Mouse (Mus musculus) left cerebral cortex, adult 8-10 months (tissue): Measurements from ENCODE around the gene Cma2. TPM values are rescaled to one million over a fixed set of nuclear protein-coding genes. Genes with fewer than 3 reads are reported as not detected.

Experiments used
- total RNA-seq, 4 experiments: library from RNA; stranded (reverse); gene quantifications; 2 replicates each; pipeline ENCODE4 v1.2.4; 2022

The Cma2 gene
- total RNA-seq, 4 experiments from 2014 or later = not detected

Other genes with a start within 250 kb of the Cma2 start
- gene Tgm1, start 237.1 kb upstream of the Cma2 start, total RNA-seq = 1 to 10 TPM in 2 of 4 experiments, not detected in 2; 1.1 to 1.4 TPM
- 10 to 100 TPM; 52.2 to 54.7 (median 54.0) TPM for gene Rabggta, start 228.7 kb upstream of the Cma2 start, total RNA-seq
- gene Dhrs1, start 205.3 kb upstream of the Cma2 start, total RNA-seq = 100 to 1,000 TPM in 2 of 4 experiments, 10 to 100 TPM in 2; 86.1 to 119 (median 97.8) TPM
- gene Nop9, start 205.3 kb upstream of the Cma2 start, total RNA-seq = 10 to 100 TPM in 3 of 4 experiments, 1 to 10 TPM in 1; 9.7 to 11.8 (median 11.0) TPM
- gene Cideb, start 192.5 kb upstream of the Cma2 start, total RNA-seq = 1 to 10 TPM; 1.5 to 3.1 (median 2.4) TPM
- gene Ltb4r2, start 189.6 kb upstream of the Cma2 start, total RNA-seq = under 1 TPM; 0.21 to 0.28 (median 0.25) TPM
- under 1 TPM in 3 of 4 experiments, not detected in 1; 0.26 to 0.65 (median 0.53) TPM for gene Ltb4r1, start 185.0 kb upstream of the Cma2 start, total RNA-seq
- 1 to 10 TPM; 3.3 to 6.2 (median 4.7) TPM for gene Adcy4, start 166.9 kb upstream of the Cma2 start, total RNA-seq
- gene Ripk3, start 162.1 kb upstream of the Cma2 start, total RNA-seq = under 1 TPM in 2 of 4 experiments, not detected in 2; 0.73 to 0.98 TPM
- gene Nfatc4, start 127.8 kb upstream of the Cma2 start, total RNA-seq = 1 to 10 TPM; 1.0 to 2.7 (median 2.1) TPM
- 10 to 100 TPM in 2 of 4 experiments, 1 to 10 TPM in 2; 7.3 to 13.3 (median 11.3) TPM for gene Nynrin, start 97.0 kb upstream of the Cma2 start, total RNA-seq
- under 1 TPM; 0.09 to 0.52 (median 0.23) TPM for gene Cbln3, start 66.6 kb upstream of the Cma2 start, total RNA-seq
- 10 to 100 TPM; 12.7 to 15.8 (median 13.0) TPM for gene Khnyn, start 66.0 kb upstream of the Cma2 start, total RNA-seq
- 100 to 1,000 TPM; 101 to 123 (median 111) TPM for gene Sdr39u1, start 50.7 kb upstream of the Cma2 start, total RNA-seq
- gene Cma1, start 6.3 kb upstream of the Cma2 start, total RNA-seq = not detected
- gene Mcpt1, start 67.0 kb downstream of the Cma2 start, total RNA-seq = not detected
- gene Mcpt9, start 79.5 kb downstream of the Cma2 start, total RNA-seq = not detected
- not detected for gene Mcpt2, start 91.1 kb downstream of the Cma2 start, total RNA-seq
- gene Mcpt4, start 111.3 kb downstream of the Cma2 start, total RNA-seq = not detected
- gene Mcpt8, start 134.3 kb downstream of the Cma2 start, total RNA-seq = not detected
- gene Ctsg, start 151.6 kb downstream of the Cma2 start, total RNA-seq = not detected
- not detected for gene Gzme, start 169.6 kb downstream of the Cma2 start, total RNA-seq
- not detected for gene Gzmd, start 181.6 kb downstream of the Cma2 start, total RNA-seq
- not detected for gene Gzmg, start 208.6 kb downstream of the Cma2 start, total RNA-seq
- not detected for gene Gzmn, start 223.6 kb downstream of the Cma2 start, total RNA-seq